Mouse (Mus musculus) CD4-positive helper T cell, adult 2 months (primary cell): ENCODE measurements around the gene Hecw2.
A peak's percentile ranks its signal among the peaks of the same experiment; 100 is the strongest.

Source experiments
- DNase-seq: peaks from one replicate; pipeline ENCODE4 v3.0.0-alpha.2; 2012; ENCODE audit warnings: low read depth, missing footprints, low spot score

The Hecw2 gene

DNA sequence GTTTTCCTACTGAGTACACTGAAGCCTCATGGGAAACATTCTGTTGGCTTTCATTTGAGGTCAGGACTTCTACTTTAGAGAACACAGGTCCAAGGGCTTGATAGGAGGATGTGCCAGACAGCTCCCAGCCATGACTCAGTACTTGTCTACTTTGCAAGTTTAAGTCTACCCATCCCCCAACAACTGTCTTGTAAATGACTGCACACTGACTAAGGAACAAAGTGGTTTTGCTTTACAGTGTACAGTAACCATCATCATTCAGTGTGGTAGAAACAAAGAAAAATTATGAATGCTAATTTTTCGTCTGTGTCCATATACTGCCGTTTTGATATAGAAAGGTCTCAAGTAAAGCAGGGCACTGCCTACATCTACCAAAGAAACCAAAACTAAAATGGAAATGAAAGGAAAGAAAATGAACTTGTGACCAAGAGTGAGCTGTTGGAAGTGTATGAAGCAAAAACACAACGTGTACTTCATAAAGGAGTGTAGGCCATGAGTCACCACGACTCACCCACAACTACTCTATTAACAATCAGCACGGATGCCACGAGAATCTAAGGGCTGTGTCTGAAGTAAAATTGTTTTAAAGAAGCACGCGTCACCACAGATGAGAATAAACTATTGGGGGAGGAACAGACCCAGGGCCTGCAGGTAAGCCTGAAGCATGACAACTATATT is 356.6 kb downstream of the Hecw2 start:
- peak; percentile 55 for DNase-seq

DNA sequence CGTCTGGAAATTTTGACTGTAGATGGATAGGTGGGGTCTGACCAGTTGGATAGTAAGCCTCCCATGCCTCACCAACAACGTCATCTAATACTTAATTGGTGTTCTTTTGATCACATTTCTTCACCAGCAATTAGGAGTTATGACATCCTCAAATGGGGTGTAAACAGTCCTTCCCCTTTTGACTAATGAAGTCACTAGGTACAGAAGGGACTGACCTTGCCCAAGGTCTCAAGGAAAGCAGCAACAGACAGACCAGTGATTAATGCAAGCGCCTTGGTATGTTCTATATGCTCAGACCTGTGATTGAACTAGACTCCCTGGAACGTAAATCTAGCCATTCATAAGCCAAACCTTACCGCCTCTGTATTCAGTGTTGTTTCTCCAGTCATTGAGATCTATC is 364.7 kb downstream of the Hecw2 start:
- DNase-seq, result no peak

DNA sequence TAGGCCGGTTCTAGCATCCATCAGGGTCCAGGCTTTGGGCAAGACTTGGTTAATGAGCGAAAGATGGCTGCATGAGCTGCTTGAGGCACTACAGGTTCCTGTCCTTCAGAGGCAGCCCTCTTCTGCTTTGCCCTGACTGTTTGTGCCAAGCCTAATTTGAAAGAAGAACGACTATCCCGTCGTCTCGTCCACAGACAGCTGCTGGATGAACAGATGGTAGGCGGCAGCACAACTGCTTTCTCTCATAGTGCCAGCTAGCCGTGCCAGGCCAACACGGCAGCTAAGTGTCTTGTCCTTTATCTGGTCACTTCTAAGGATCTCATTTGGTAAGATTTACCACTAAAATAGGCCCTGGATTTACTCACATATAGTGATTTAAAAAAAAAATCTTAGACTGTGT is 365.9 kb downstream of the Hecw2 start:
- no peak for DNase-seq

DNA sequence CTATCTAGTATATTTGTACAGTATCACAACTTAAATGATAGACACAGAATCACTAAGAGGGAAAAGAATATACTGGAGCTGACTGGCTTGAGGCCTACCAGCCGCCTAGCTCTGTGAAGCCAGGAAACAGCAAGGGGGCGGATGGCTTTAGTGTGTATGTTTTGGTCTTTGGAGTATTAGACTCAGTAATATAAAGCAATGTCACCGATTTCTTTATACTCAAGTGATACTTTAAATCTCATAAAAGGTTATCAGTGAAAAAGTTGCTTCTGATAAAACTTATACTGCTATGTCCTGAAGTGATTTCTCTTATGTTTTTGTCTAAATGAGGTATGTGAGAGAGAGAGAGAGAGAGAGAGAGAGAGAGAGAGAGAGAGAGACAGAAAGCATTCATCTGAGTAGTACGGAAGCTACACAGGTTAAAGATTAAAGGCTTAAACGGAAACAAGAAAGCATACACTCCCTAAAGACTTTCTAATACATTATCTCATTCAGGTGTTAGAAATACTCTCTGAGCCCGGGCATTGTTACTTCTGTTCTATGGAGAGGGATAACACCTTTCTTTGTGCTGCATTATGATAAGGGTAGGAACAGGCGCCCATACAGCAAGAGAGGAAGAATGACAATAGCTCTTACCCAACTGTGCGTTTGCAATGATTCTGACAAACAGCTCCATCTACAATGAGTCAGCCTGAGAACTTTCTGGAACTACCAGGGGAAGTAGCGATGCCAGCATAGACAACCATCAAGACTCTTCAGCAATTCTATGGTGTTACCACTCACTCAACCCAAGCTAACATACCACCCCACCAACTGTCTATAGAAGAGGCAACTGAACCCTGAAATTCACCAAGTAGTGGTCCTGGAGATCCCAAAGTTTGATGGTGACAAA is 370.3 kb downstream of the Hecw2 start:
- peak; percentile 67 for DNase-seq

DNA sequence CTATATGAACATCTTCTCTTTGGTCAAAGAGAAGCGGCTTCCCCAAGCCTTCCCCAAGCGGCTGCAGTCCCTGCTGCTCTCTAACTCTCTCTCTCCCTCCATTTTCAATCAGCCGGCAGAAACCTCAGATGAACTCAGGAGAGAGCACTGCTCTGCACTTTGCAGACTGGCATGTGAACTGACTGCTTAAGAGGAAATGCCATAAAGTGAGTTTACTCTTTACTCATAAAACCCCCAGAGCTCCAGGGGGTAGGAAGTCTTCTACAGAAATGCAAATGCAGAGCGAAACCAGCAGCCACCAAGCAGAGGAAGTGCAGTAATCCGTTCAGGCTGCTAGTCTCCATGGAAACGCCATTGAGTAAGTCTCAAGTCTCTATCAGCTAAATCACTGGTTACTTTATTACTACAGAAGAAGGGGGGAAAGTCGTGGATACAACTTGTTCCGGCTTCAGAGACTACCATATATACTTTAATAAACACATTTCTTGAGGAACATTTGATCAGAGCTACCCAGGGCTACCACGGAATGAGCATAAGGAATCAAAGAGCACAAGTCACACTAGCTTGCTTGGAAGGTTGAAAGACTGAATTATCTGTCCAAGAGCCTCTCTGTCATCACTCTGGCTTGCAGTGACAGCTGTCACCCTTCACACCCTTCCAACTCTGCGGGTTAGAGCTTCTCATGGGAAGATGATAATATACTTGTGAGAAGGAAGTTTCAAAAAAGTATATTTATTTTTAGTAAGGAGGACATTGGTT is 371.1 kb downstream of the Hecw2 start:
- DNase-seq, result peak; percentile 85

DNA sequence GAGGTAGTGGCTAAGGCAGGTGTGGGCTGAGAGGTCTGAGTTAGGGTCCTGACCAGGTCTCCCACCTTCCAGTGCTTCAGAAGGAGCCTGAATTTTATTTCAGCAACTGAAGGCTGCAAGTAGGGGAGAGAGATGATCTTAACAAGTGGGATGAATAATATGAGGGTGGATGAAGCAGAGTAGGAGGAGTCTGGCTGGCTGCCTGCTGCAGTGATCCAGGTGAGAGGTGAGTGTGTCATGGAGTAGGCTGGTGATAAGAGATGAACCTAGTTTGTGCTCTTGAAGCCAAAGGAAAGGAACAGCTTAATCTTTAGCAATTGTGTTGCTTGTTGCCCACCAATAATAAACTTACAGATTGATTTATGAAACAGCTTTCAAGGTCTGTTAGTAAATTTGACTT is 373.0 kb downstream of the Hecw2 start:
- DNase-seq, result no peak

DNA sequence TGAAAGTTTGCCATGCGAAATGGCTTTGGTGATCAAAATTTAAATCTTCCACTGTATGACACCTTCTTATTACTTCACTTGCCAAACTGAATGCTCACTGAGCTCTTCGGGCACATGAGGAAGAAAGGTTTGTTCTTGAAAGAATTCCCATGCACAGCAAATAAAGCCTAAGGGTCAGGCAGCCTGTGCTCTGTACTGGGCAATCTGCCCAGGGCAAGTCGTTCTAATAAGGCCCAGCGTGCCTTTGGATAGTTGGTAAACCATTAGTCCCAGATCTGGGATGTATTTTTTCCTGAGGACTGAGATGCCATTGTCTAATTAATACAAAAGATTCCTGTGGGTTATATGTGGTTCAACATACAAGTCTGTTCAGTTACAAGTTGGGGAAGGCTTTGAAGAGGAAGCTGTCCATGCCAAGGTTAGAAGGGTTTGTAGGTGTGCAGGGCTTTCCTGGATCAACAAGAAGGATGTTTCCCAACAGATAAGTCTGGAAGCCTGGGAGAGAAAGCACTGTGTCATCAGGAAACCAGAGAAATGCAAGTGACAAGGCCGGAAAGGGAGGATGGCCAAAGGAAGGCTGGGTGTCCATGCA is 374.8 kb downstream of the Hecw2 start:
- no peak for DNase-seq

DNA sequence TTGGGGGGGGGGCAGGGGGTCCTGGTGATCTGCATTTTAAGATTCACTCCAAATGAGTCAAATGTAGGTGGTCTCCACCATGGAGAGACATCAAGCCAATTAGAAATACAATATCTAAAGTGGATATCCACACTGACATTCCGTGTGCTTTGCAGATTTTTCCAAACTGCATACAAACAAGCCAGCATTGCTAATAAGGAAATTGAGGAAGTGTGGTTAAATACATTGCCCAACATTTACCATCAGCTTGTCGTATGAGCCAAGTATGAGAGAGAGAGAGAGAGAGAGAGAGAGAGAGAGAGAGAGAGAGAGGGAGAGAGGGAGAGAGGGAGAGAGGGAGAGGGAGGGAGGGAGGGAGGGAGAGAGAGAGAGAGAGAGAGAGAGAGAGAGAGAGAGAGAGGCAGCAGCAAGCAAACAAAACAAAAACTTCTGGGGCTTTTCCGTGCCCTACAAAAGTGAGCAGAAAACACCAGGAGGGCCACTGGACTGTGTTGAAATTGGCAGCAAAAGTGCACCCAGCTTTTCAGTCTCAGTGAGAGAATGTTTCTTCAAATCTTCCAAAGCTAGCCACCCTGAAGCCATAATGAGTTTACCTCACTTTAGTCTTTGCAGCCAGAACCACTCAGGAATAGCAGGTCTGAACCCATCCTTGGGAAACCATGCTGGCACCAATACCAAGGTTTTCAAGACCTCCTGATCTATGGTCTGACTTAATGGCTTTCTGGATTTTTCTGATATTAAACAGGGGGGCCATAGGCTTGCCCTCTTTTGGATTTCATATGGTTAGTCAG is 376.7 kb downstream of the Hecw2 start:
- no peak for DNase-seq

DNA sequence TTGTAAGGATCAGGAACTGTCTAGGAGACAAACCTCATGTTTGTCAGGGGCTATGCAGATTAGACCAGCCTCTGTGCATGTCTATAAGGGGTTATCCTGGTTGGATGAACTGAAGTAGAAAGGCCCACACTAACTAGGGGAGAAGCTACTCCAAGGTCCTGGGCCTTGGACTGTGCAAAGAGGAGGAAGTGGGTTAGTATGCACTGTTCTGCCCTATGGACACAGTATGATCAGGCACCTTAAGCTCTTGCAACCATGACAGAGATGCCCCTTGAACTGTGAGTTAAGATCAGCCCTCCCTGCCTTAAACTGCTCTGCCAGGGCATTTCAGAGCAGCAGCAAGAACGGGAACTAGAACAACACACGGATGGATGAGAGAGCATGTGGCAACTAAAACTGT is 378.6 kb downstream of the Hecw2 start:
- DNase-seq, result no peak

DNA sequence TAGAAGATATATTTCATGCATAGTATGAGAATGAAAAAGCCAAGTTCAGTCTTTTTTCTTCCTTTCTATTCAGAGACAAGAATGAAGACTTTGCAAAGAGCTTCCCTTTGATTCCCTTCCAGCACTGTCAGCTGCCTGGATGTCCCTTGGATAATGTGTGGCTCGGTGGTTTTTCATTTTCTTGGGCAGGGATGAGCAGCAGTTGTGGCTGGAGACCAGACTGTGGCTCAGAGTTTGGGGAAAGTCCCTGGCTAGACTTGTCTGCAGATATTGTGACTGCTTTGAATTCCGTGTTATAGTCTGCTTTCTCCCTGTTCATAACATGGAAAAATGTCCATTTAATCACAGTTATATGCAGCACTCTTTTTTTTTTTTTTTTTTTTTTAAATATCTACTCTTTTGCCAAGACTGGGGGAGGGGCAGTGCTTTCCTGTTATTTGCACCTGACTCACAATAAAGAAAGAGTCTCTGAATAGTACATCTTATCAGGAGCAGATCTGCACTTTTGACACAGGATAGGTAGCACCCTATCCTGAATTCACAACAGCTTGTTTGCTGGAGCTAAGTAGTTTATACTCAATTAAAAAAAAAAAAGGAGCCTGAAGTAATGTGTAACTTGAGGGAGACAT is 380.8 kb downstream of the Hecw2 start:
- peak; percentile 32 for DNase-seq

DNA sequence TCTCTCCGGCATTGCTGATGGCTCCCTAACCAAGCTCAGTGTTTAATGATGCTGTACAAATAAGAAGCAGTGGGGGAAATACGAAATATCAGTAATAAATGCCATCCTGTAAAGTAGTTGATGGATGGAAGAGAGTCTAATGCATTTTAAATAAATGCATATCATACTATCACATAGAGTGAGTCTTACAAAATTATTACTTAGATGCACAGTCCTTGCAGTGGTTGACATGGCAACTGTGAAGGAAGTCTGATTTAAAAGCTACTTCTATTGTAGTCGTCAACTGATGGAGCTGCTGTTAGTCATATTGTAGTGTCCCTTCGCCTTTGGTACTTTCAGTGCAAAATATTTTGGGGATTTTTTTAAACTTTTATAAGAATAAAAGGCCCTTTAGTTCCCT is 383.0 kb downstream of the Hecw2 start:
- no peak for DNase-seq

DNA sequence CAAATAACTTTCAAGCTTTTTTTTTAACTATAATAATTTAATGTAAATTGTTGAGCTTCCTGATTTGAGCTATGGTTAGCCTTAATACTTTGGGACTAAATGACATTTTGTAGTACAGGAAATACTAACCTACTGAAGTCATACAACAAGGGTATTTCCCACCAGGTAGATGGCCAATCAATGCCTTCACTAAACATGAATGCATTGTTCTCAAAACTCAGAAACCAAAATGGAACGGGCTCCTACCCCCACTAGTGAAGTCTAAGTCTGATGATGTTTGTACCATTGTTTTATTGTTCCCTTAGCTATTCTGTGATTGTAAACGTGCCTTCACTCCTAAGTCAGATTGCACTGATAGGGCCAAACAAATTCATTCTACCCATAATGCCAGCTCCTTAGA is 386.7 kb downstream of the Hecw2 start:
- DNase-seq, result peak; percentile 23

DNA sequence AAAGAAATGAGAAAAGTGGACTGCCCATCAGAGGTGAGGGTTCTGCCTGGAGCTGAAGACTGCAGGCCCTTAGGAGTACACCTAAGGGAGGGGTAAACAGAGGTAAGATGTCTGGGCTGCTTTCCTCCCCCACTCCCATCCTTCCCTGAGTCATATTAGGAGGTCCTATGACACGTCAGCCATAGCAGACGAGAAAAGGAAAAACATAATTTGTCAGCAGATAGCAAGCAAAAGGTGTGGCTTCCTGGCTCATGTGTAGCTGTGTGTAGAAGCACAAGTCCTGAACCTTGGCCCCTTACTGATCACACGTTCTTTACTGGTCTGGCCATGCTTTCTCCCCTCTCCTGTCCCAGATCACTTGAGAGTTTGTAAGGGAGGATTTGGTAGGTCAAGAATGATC is 397.2 kb downstream of the Hecw2 start:
- peak; percentile 75 for DNase-seq

DNA sequence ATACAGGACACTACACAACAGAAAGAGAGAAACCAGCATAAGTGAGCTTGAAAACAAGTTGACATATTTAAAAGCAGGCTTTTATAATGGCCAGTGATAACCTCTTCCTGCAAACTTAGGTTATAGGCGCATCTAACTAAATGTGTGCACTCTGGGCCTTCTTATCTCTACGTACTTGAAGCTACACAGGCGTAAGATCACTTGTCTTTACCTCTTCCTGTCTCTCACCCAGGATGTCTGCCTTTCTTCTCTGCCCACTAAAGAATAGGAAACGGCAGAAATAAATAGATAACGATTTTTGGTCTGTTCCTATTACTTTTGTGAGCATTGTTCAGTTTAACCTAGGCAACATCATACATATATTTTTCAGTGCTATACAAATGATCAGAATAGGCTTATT is 397.9 kb downstream of the Hecw2 start:
- DNase-seq, result peak; percentile 81

DNA sequence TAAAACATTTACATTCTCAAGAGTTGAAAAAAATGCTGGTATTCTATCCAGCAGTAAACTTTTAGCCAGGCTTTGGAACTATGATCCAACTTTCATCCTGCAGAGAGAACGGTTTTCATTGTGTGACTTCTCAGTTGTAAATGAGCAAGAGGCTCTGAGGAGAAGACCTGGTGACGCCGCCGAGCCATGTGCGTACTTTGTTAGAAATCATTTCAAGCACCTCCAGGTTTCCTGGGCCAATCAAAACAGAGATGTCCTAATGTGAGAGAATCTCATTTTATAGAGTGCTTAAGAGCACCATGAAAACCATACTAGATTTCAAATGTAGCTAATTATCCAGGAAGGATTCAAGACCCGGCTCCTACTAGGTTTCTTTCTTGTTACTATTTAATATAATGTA is 398.7 kb downstream of the Hecw2 start:
- DNase-seq, result peak; percentile 51

DNA sequence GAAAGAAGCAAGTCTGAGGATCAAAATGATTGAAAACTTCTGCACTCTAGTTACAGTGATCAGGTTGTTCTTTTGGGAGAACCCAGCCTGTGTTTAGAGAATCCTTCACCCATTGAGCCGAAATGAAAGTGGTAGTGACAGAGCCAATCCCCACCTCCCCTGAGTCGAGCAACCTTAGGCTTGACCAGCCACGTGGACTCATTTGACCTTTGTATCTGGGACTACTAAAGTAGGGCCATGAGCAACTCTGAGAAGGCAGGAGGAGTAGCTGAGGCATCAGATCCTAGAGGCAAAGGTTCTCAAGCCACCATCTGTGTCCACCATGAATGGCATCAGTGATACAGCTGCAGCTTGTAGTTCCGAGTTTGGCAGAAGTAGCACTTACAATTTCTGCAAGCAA is 399.4 kb downstream of the Hecw2 start:
- peak; percentile 18 for DNase-seq

DNA sequence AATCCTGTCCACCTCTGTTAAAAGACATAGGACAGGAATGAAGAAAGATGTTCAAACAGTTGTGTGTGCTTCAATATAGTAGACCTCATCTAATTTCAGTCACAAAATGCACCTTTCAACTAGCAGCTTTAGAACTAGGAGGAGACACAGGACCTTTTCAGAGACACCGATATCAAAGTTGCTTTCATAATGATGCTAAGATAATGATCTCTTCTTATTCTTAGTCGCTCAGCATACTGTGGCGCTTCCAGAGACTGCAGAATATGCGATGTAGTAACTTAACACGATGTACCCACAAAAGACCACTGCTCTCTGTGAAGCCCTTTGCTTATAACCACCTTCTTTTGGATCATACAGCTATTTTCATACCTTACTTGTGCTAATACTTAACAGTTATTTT is 399.9 kb downstream of the Hecw2 start:
- DNase-seq, result peak; percentile 69

DNA sequence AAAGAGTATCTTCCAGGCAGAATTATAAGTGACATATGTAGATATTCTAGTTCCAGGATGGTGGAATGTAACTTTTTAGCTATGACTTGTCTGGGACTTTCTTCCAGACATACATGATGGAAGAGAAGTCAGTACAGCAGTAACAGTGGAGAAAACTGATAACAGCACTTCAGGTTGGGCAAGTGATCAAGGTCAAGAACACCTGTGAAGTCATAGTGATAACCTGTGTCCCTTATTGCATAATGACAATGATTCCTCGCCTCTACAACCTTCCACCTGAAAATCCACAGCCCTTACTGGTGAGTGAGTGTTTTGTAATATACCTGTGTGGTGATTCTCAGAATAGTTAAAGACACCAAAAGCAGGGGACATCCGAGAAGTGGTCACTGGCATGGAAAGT is 400.7 kb downstream of the Hecw2 start:
- DNase-seq, result no peak

DNA sequence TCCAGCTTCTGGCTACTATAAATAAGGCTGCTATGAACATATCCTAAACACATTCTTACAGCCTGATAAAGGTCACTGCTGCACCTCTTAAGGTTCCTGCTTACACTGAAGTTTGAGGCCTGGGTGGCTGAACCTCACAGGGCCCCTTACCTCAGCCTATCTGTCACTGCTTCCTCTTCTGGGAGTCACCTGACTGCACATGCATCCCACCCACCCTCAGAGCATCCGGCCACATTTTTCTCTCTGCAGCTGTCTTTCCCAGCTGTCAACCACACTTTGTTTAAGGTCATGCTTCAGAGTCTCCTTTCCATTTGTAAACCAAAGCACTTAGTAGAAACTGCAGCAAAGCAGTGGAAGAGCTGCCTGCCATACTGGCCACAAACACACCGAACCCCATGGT is 403.6 kb downstream of the Hecw2 start:
- DNase-seq, result peak; percentile 86

DNA sequence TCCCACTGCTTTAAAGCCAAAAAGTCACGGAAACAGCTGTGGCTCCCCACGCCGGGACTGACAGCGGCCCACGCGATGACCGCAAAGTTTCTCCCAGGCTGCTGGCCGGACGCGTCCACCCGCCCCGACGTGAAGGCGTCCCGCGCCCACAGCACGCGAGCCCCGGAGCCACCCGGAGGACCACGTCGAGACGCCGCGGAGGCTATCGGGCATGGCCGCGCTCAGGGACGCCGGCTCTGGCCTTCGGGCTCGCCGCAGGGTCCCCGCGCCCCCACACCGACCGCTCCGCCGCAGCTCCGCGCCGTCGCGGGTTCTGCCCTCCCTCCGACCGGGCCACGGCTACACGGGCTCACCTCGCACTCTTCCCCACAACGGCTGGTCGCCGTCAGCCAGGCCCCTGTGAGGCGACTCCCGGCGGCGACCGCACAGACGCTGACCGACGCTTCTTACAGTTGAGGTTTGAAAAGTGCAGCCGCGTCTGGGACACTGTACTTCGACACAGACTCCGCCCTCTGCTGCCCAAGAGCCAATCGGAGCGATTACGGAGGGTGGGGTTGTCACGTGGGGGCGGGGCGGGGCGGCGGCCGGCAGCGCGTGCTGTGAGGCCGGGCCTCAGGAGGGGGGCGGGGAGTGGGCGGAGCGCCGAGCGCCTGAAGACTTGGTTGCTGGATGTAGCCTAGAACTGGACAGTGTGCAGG is 410.1 kb downstream of the Hecw2 start, which contains the start of gene Stk17b:
Gene Stk17b (minus strand): TSS at position 504 of the 698 bp plus-strand sequence.
- peak; percentile 94 for DNase-seq
